ENCODE assay signal across 11 mouse cellular contexts in genomic region chr5:128730634-128731033, GRCm38 (mm10). TPM values are rescaled to one million over a fixed set of nuclear protein-coding genes. Genes with fewer than 3 reads are reported as not detected.
DNase-seq lines count a peak whose midpoint lies in the region; ATAC-seq and TF ChIP-seq lines count a peak whose summit lies in the region.
"Had no signal": no experiment of that assay in that cellular context is flagged by ENCODE, and none has a peak within 500 bp of the region (broad histone marks: within the 10 kb centered on the region; RNA-seq: fewer than 3 reads in every experiment).

No protein-coding gene starts in this region.

- no peaks in the 10 kb centered on the region for H3K9me3 ChIP-seq in midbrain, embryonic 11.5 days (ENCODE audit: control insufficient read depth, low read length)
- H3K9me3 ChIP-seq in midbrain, embryonic 15.5 days: no peaks in the 10 kb centered on the region
- H3K9me3 ChIP-seq: heart, embryonic 13.5 days; lung, embryonic 15.5 days had no signal

- no peaks in the 10 kb centered on the region; the same call in 1 of the 2 replicates for H3K27me3 ChIP-seq in midbrain, embryonic 11.5 days (ENCODE audit: control insufficient read depth, insufficient read depth, low read length)
- no peaks in the 10 kb centered on the region for H3K27me3 ChIP-seq in midbrain, embryonic 15.5 days (replicated peaks)
- H3K27me3 ChIP-seq: lung, embryonic 15.5 days had no signal

- intact Hi-C loops in heart, postnatal 10 days (cut with DNase I): loop anchor here (5.0 kb wide), 1 partner anchor 242 kb away; no protein-coding TSS in a partner anchor

- no peak overlapping the region for H3K27ac ChIP-seq in midbrain, embryonic 11.5 days (ENCODE audit: low read depth, low read length)
- no peak overlapping the region for H3K27ac ChIP-seq in midbrain, embryonic 15.5 days
- H3K27ac ChIP-seq: heart, embryonic 13.5 days; lung, embryonic 15.5 days had no signal

- H3K4me1 ChIP-seq in midbrain, embryonic 11.5 days (ENCODE audit: control insufficient read depth, insufficient read depth, low read length): no peaks in the 10 kb centered on the region; the same call in 1 of the 2 replicates
- H3K4me1 ChIP-seq in midbrain, embryonic 15.5 days: no peaks in the 10 kb centered on the region
- H3K4me1 ChIP-seq: heart, embryonic 13.5 days; lung, embryonic 15.5 days had no signal

- no peak for TF ChIP-seq POLR2A in brain, embryonic 14.5 days (IDR thresholded peaks at IDR 0.05; ENCODE audit: borderline replicate concordance, extremely low read depth, insufficient read depth, insufficient read length, poor library complexity, severe bottlenecking)

- no peak overlapping the region for H3K4me2 ChIP-seq in midbrain, embryonic 11.5 days
- no peak overlapping the region for H3K4me2 ChIP-seq in midbrain, embryonic 15.5 days
- H3K4me2 ChIP-seq: heart, embryonic 13.5 days; lung, embryonic 15.5 days had no signal

- peak; percentile 85 for TF ChIP-seq CTCF in brain, embryonic 14.5 days (IDR thresholded peaks at IDR 0.05; ENCODE audit: borderline replicate concordance, extremely low read depth, insufficient read depth, insufficient read length)

- no peaks in the 10 kb centered on the region for H3K36me3 ChIP-seq in midbrain, embryonic 11.5 days (ENCODE audit: control insufficient read depth, insufficient read depth, low read length)
- no peaks in the 10 kb centered on the region for H3K36me3 ChIP-seq in midbrain, embryonic 15.5 days (replicated peaks)
- H3K36me3 ChIP-seq: heart, embryonic 13.5 days; lung, embryonic 15.5 days had no signal

- 0 out of 2 replicates have a peak, but pooled peaks have one; percentile 42 for ATAC-seq in midbrain, embryonic 11.5 days (ENCODE audit: low FRiP score)
- no peak for ATAC-seq in midbrain, embryonic 15.5 days (replicated peaks)

- H3K9ac ChIP-seq in midbrain, embryonic 11.5 days (ENCODE audit: low read length): no peak overlapping the region
- H3K9ac ChIP-seq in midbrain, embryonic 15.5 days: no peak overlapping the region
- H3K9ac ChIP-seq: heart, embryonic 13.5 days; lung, embryonic 15.5 days had no signal

- DNase-seq in heart, postnatal 10 days: peak; percentile 6 to 25
- no peak for DNase-seq in heart, adult 8-10 months (ENCODE audit: low spot score)
- DNase-seq in midbrain, embryonic 11.5 days (ENCODE audit: low spot score, missing footprints): peak; percentile 92
- DNase-seq in brain, embryonic 14.5 days (ENCODE audit: low read depth): peak; percentile 72
- DNase-seq in lung, postnatal 10 days: peak; percentile 16
- no peak for DNase-seq in gastrocnemius, adult 18-20 months (ENCODE audit: low spot score)
- no peak for DNase-seq in spleen, postnatal 10 days (ENCODE audit: low spot score in 2 of 2)

- WGBS in midbrain, embryonic 11.5 days: 43% methylated on average over 5 of the region's 5 CpGs
- WGBS in midbrain, embryonic 15.5 days: 40% methylated on average over 5 of the region's 5 CpGs

- H3K4me3 ChIP-seq in midbrain, embryonic 11.5 days (ENCODE audit: low read depth, low read length): no peak overlapping the region
- no peak overlapping the region for H3K4me3 ChIP-seq in midbrain, embryonic 15.5 days
- H3K4me3 ChIP-seq: heart, embryonic 13.5 days; lung, embryonic 15.5 days had no signal

RNA-seq across cellular contexts. Expression of gene Piwil1, which starts 28.3 kb away (rescaled TPM):
- total RNA-seq in heart, postnatal 10 days (2021): not detected
- total RNA-seq in heart, adult 8-10 months (2022): not detected
- polyA plus RNA-seq in midbrain, embryonic 11.5 days (2014; fragmentation: Nextera tagmentation; extraction: Ambion mirVana): 0.14 TPM in 1 of 2 replicates, not detected in the other
- 0.34 and 0.40 TPM in 2 replicates for polyA plus RNA-seq in midbrain, embryonic 15.5 days (2015; fragmentation: Nextera tagmentation; extraction: Ambion mirVana)
- 0.24 and 0.30 TPM in 2 replicates for polyA plus RNA-seq in brain, embryonic 14.5 days (2012; rRNA removed)
- under 1 TPM in 1 of 2 experiments, not detected in 1; 0.05 TPM for total RNA-seq in gastrocnemius, adult 18-20 months (2021)
- polyA plus RNA-seq: heart, embryonic 13.5 days; lung, embryonic 15.5 days; stomach, embryonic 14.5 days had no signal

Comparison
In these comparisons a context has a peak if more than half of its experiments do, and no peak if none do; other contexts are left out.
1. DNase-seq: peak in heart, postnatal 10 days (2 of 2), midbrain, embryonic 11.5 days (single experiment), brain, embryonic 14.5 days (single experiment) and lung, postnatal 10 days (single experiment); none in heart, adult 8-10 months (single experiment), gastrocnemius, adult 18-20 months (single experiment) and spleen, postnatal 10 days (0 of 2).